Mouse (Mus musculus) adrenal gland (tissue): ENCODE data around the gene Hyal1.
"Not testable (repeated sequence)": the region's sequence is repeated elsewhere in the genome, so short reads cannot be mapped to it uniquely, and the experiment has no call there.

Experiments used
- intact Hi-C: fragments of 180-260 bp; cut with DNase I; formaldehyde crosslinking; loops from one replicate; pipeline ENCODE4 v1.15.1; 2025

Gene Hyal1

GRCm38 (mm10) chr9:107571534-107572326 is 5.0 kb upstream of the Hyal1 start:
- intact Hi-C loops, result no loop called here

DNA sequence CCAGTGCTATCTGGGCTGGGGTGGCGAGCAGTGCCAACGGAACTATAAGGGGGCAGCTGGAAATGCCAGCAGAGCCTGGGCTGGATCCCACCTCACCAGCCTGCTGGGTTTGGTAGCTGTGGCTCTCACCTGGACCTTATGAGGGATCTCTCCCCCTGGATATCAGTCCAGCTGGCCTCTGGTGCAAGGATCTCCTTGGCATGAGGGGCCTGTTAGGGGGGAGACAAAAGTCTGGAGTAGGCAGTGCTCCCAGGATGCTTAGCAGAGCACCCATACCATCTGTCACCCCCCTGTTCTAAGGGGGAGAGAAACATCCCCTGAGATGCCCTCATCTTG is 4.4 kb upstream of the Hyal1 start:
- intact Hi-C loops, result no loop called here

- intact Hi-C loops, result not testable (repeated sequence)
These were observed 3.0 kb upstream of the Hyal1 start for GRCm38 (mm10) chr9:107573774-107574173.

- intact Hi-C loops, result no loop called here
These were observed 959 bp upstream of the Hyal1 start for GRCm38 (mm10) chr9:107575579-107576356.

DNA sequence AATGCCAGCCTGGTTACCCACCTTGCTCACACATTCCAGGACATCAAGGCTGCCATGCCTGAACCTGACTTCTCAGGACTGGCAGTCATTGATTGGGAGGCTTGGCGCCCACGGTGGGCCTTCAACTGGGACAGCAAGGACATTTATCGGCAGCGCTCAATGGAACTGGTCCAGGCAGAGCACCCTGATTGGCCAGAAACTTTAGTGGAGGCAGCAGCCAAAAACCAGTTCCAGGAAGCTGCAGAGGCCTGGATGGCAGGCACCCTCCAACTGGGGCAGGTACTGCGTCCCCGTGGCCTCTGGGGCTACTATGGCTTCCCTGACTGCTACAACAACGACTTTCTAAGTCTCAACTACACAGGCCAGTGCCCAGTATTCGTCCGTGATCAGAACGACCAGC is 1.1 kb downstream of the Hyal1 start:
- intact Hi-C loops, result no loop called here

GRCm38 (mm10) chr9:107578587-107578986 is 1.9 kb downstream of the Hyal1 start, which contains the start of gene Naa80:
Gene Naa80, plus strand, starts transcription at chr9:107578887.
- intact Hi-C loops, result no loop called here

DNA sequence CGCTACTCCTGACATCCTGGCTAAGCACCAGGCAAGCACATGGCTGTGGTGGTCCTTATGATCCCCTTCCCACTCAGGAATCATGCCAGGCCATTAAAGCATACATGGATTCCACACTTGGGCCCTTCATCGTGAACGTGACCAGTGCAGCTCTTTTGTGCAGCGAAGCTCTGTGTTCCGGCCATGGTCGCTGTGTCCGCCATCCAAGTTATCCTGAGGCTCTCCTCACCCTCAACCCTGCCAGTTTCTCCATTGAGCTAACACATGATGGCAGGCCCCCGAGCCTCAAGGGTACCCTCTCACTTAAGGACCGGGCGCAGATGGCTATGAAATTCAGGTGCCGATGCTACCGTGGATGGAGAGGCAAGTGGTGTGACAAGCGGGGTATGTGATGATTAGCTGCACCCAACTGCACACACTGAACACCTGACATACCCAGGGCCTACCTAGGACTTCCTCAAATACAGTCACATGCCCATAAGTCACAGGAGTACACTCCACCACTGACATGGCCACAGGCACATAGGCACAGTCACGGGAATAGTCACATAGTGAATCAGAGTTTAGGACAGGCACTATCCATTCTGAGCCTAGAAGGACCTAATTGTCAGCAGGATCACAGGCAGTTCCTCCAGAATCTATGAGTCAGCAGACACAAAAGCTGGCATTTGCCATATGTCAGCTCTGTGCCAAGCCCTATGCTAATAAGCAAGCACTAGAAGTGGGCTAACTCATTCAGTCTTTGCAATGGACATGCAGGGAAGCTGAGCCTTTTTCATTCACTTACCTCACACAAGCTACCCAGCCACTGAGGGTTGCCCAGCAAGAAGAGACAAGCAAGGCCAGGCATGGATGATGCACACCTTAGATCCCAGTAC is 2.5 kb downstream of the Hyal1 start:
- intact Hi-C loops, result no loop called here

GRCm38 (mm10) chr9:107580501-107581317 is 4.0 kb downstream of the Hyal1 start, which contains the start of gene Hyal3:
Gene Hyal3, plus strand, starts transcription at chr9:107580818.
- intact Hi-C loops, result no loop called here

GRCm38 (mm10) chr9:107581584-107581983 is 4.9 kb downstream of the Hyal1 start:
- intact Hi-C loops, result no loop called here

DNA sequence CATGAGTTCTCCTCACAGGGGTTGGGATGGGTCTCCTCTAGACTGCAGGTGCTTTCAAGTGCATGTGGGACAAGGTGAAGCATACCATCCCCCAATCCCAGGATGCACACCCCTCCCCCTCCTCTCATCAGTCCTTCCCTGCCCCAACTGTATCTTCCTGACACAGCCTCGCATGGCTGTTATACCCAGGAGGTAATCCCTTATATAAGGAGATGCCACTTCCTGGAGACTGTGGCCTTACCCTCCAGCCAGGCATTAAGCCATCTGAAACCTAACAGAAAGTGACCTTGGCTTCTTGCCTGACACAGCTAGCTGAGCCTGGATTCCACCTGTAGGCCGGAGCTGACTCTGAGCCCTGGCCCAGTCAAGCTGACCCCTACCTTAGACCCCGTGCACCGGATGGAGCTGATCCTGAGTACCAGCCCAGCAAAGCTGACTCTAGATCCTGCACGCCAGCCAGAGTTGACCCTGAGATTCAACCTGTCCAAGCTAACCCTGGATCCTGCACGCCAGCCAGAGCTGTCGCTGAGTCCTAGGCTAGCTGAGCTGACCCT is 5.9 kb downstream of the Hyal1 start:
- intact Hi-C loops, result no loop called here

GRCm38 (mm10) chr9:107583174-107583573 is 6.4 kb downstream of the Hyal1 start:
- intact Hi-C loops, result no loop called here

DNA sequence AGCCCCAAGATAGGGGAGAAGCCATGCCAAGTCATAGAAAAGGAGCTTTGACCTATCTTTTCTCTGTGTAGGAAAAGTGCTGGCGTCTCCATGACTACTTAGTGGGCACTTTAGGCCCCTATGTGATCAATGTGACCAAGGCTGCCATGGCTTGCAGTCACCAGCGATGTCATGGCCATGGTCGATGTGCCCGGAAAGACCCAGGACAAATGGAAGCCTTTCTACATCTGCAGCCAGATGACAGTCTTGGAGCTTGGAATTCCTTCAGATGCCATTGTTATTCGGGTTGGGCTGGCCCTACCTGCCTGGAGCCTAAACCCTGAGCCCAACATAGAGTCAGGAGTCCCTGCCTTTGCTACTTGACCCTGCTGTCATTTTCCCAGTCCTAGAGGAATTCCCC is 9.8 kb downstream of the Hyal1 start:
- intact Hi-C loops, result no loop called here

GRCm38 (mm10) chr9:107586974-107587832 is 10.5 kb downstream of the Hyal1 start, which contains the start of gene Ifrd2:
Gene Ifrd2, plus strand, starts transcription at chr9:107587642.
- intact Hi-C loops, result no loop called here

DNA sequence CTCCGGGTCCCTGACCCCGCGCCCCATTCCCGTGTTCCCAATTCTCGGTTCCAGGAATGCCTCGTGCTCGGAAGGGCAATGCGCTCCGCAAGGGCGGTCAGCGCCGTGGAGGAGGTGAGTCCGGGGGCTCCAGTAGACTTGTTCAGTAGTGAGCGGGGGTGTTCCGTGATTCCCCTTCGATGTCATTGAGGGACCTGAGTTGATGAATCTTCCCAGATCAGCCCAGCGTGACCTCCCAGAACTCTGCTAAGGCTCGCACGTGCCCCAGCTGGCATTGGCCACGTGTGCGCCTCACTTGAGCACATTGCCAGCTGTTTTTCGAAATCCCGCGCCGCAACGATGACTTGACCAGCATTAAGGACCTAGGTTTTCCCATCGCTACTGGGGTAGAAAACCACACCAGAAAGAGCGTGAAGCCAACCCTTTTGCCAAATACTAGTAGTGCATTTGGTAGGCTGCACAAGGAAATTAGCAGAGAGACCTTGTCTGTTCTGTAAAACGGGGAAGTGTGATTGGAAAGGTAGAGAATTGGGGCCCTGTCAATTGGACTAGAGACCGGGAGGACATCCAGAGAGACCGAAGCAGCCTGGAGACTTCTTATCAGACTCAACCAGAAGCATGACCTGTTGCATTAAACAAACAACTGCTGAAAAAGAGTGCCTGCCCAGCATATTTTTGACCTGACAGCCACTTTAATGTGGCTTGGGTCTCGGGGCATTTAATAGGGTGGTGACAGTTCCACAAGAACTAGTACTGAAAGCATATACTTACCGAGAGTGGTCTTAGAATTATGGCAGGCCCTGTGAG is 11.3 kb downstream of the Hyal1 start:
- intact Hi-C loops, result no loop called here

GRCm38 (mm10) chr9:107590058-107590772 is 13.5 kb downstream of the Hyal1 start:
- intact Hi-C loops, result no loop called here

- intact Hi-C loops, result no loop called here
These were observed 14.0 kb downstream of the Hyal1 start for GRCm38 (mm10) chr9:107590773-107591060.

DNA sequence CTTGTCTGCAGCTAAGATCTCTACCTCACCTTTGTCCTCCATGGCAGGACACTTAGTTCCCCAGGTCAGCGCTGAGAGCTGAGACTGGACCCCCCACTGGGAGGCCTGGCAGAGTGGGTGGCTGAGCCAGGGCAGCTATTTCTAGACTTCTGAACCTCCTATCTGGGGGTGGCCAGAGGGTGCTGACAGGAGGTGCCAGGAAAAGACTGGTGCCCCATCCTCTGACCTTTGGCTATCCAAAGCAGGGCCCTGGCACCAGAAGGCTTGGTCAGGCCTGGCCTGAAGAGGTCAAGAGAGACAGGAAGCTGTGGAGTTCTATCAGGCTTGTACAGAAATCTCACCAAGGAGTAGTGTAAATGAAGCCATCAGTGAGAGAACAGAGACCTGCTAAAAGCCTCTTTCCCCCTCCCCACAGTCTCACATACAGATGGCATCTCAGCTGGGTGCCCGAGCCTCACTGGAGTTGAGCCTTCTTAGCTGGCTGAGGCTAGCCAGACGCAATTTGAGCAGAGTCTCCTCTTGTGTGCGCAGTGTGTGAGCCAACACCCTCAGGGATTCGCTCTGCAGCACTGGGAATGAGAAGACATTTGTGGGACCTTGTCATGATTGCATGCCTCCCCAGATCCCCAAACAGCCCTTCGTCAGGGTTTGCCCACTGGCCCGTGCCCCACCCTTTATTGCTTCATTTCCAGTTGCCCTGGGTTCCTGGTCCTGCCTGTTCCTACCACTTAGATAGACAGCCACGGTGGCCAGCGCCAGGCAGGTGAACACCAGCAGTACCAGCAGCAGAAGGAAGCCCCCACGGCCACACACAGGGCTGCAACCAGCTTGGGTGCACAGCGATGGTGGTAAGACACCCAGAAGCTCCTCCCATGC is 16.6 kb downstream of the Hyal1 start:
- intact Hi-C loops, result no loop called here
